Mouse (Mus musculus): Measurements from ENCODE around the gene Zfhx3.

Zfhx3 gene

DNA sequence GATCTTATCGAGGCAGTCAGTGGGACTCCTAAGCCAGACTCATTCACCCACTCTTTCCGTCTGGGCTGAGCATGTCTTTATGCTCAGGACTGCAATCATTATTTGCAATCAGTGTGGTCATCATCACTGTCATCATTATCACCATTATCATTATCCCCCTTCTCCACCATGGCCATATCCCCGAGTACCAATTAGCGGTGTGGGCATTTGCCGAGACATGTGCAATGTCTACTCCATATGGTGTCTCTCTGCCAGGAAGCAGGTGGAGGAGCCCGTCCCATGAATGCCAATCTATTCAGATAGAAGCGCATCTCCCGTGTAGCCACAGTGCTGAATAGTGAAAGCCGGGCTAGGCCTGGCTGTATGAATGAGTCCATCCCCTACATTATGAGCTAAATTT lies 747.2 kb downstream of the Zfhx3 start:
- no peak for DNase-seq

DNA sequence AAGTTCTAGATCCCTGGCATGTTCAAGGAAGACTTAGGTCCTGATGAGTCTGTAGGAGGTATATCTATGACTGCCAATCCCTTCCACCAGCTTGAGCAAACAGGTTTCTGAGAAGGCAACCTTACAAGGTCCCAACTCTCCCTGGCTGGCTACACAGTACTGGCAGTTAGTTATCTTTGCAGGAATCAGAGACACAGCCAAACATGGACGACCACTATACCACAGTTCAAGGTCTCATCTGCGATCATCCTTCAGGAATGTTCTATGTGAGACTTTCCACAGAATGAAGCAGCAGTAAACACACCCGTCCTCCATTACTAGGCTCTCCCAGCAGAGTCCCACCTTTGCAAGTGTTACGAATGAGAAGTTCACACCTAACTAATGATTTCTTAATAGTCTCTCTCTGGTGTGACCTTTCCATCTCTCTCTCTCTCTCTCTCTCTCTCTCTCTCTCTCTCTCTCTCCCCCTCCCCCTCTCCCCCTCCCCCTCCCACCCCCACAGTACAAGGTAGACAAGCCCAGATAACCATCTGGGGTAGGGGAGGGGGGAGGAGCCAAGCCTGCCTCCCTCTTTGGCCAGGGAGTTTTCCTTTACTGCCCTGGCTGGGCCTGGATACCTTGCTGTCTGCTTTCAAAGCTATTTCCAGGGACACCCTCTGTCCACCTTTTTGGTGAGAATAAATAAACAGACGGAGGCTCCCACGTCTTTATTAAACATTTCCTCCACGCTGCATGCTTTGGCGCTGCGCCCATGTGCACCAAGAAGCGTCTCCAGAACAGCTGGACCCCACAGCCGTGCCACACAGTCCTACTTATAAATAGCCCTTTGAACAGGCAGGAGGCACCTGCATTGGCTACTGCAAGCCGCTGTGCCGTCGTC lies 748.4 kb downstream of the Zfhx3 start:
- DNase-seq: no peak

DNA sequence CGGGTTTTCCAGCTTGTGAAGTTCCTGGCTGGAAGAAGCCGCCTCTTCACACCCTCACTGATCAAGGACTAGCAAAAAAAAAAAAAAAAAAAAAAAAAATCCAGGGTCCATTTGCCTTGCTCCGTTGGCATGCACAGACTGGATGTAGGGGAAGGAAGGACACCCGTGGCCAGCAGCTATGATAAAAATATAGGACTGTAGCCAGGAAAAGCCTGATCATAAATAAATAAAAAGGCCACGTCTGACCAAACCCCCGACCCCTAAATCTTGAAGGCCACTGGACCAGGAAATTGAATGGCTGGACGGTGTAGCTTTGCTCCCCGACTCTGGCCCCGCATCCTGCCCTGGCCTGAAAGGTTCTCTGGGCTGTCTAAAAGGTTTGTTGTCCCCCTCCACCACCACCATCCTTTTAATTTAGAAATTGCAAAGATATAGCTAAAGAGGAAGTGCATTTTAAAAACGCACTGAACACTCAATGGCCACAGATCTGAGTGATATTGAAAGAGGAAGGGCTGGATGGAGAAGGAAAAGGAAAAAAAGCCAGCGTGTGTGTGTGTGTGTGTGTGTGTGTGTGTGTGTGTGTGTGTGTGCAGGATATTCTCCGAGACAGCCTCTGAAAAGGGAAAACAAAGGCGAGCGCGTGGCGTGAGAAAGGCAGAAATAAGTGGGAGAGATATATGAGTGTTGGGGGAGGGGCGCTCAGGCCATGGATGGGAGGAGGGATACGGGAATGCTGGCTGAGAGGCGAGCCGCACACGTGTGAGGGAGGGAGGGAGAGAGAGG lies 749.2 kb downstream of the Zfhx3 start:
- peak; percentile 56 for DNase-seq

DNA sequence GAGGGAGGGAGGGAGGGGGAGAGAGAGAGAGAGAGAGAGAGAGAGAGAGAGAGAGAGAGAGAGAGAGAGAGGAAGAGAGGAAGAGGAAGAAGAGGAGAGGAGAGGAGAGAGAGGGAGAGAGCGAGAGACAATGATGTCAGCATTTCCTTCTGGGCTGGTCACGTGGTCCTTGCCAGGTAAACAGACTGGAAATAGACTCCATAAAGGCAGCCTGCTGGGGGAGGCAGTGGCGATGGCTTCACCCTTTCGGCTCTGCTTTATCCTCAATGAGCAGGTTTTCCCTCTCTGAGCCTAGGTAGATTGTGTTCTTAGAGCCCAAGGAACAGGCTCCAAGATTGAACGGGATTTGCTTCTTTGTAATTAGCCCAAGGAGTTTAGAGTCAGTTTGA lies 749.8 kb downstream of the Zfhx3 start:
- peak; percentile 42 for DNase-seq

DNA sequence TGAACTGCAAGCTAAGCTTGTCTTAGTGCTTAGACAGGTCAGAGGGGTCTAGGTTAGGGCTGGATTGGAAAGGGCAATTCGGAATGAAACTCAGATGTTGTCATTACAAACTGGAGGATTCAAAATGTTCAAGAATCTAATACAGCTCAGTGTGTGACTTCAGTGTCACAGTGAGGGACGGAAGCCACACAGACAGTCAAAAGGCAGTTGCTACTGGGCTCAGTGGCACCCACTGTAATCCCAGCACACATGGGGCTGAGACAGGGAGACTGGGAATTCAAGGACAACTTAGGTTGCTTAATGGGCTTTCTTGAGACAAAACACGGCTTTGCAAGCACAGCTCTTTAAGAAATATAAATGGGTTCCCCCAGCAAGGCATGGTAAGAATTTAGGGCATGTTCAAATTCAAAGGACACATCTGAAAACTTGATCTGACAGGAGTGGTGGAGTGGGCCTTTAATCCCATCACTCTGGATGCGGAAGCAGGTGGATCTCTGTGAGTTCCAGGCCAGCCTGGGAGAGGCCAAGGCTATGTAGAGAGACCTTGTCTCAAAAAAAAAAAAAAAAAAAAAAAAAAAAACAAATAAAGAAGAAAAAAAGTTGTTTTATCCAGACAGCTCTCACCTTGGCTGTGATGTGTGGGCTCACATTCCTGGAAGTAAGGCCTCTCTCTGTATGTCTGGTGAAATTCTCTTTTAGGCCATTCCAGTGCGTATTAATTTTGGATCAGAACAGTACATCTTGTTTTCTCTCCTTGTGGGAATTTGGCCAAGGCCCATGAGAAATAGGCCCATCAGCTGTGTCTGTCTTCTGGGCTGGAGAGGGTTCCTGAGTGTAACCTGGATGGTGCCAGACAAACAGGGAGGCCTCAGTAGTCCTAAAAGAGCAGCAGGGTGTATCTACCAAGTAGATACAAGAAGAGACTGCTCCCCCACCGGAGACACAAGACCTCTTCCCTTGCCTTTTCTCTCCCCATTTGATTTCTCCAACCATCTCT lies 750.5 kb downstream of the Zfhx3 start:
- DNase-seq: no peak

DNA sequence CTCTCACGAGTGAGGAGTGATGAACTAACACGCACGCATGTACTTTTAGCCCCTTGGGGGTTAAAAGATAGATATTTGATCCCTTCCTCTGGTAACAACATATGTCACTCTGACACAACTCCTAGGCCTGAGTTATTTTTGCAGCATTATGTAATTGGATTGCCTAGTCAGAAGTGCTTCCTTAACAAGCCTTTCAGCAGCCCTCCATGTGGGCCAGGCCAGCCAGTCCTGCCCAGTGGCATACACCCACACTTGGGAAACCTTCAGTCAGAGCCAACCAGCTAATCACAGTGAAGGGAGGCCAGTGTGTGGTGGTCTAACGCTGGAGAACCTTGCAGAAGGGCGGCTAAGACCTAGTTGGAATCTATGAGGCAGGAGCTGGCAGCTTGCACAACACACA lies 751.4 kb downstream of the Zfhx3 start:
- no peak for DNase-seq

DNA sequence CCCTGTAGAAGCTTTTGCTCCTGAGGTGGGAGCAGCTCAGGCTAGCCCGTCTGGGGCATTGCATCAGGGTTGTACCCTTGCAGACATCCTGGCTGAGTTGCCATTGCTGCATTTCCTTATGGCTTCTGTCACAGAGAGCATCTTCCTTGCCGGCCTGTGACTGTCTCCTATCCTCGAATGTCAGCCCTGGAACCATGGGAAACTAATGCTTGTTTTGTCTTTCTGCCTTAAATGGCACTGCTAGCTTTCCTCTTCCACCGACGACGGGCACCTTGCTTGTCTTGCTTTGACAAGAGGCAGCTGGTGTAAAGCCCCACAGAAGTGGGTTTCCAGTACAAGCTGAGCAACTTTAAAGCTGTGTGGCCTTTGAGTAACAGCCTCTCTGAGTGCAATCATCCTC lies 752.1 kb downstream of the Zfhx3 start:
- no peak for DNase-seq

DNA sequence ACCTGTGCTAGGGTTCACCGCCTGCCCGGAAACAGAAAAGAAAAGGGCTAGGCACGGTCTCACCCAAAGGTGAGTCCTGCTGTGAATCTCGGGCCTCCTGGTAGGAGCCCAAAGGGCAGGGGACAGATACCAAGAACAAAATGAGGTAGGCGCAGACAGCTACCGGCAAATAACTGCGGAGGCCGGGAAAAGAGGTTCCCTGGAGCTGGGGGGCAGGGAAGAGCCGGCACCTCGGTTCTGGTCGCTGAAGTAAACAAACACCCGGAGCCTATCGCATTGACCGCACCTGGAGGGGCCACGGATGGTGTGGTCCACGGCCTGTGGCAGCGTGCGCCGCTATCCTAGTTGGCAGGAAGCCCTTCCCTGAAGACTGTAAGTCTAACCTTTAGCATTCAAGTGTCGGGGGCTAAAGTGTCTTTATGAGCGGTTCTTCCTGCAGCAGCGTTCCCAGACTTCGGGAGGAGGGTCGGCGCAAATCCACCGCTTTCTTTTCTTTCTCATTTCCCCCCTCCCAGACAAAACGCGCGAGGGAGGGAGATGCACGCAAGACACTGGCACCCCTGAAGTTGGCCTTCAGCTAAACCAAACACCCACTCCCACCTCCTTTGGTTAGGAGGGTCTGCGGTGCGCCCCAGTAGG lies 752.9 kb downstream of the Zfhx3 start:
- DNase-seq: no peak

DNA sequence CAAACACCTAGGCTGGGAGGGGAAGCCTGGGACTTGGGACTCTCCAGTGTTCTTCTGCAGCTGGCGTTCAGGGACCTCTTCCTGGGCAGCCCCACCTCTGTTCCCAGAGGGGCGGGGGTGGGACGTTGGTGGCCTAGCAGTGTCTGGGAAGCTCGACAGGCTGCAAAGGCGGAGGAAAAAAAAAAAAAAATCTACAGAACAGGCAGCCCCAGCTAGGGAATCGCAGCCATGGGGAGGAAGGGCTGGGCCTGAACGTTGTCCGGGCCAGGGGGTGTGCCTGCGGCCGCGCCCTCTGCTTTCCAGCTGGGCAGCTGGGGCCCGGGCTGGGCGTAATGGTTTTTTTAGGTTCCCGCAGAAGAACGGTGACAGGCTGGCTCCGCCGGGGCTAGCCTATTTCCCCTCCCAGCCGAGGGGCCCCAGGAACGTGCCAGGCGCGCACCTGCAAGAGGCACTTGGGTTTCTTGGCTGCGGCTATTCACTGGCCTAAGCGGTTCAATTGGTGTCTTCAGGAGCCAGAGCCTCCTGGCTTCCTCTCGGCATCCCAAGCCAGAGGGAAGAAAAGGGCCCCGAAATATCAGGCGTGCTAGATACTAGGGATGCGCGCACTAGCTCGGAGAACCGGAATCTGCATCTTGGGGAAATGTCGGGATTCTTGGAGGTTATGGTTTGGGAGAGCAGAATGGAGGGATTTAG lies 753.6 kb downstream of the Zfhx3 start:
- no peak for DNase-seq

DNA sequence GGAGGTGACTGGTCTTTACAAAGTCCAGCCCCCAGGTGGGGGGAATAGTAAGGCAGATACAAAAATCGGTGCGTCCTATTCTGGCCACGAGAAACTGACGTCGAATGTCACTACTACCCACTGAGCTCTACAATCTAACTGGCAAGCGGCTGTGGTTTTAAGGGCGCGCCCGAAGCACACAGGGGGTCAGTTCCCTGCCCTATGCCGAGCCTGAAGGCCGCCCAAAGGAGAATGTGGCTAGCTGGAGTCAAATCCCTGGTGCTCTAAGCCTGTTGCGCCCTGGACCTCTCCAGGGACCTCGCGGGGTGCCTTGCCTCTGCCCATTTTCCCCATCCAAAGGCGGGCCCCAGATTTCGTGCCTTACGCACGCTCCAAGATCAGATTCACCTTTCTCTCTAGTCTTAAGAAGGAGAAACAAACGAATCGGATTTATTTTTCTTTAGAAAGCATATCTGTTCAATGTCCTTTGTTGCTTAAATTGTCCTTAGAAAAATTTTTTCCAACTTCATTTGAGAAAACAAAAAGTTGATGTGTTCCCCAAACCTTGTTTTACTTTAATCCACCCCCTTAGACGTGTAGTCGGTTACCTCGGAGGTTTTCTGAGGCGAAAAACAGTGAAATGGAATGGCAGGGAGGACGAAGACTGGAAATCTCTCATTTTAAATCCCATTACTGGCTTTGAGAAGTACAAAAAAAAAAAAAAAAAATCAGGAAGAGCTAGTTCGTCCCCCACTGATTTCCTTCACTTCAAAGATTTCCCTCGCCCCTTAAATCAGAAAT lies 754.4 kb downstream of the Zfhx3 start:
- no peak for DNase-seq

DNA sequence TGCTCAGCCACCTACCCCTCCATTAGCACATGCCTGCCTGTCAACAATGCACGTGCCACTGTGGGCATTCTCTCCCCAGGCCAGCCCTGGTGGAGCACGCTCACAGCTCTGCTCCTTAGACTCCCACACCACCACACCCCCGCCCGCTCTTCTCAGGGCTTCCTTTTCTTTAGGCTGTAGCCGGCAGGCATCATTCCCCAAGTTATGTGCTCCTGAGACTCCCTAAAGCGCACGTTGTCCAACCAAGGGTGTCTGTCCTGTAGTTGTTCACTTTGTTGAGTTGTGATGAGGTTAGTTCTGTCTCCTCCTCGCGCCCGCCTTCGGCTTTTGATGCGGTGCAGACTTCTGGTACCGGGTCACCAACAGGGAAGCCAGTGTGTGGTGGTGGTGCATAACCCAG lies 755.1 kb downstream of the Zfhx3 start:
- DNase-seq: no peak

DNA sequence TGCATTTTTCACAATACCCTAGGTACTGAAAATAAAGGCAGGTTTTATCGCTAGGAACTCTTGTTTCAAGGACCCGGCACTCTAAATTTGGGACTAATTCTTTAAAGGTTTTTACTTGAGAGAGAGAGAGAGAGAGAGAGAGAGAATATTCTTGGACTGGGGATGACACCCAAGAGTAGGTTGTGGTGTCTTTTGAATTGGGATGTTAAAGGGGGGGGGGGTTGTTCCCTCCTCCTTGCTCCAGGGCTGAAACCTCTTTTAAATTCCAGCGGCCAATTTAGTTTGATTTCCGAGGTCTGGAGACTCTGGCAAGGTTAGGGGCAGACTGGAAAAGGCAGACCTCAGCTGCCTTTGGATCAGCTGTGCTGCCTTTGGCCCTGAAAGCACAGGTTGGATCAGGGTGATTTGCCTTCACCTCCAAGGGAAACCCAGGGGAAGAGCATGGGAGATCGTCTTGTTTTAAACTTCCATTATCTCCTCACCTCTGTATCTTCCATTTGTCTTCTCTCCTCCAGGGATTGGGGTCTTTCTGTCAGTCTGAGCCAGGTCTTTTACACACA lies 755.7 kb downstream of the Zfhx3 start:
- no peak for DNase-seq

DNA sequence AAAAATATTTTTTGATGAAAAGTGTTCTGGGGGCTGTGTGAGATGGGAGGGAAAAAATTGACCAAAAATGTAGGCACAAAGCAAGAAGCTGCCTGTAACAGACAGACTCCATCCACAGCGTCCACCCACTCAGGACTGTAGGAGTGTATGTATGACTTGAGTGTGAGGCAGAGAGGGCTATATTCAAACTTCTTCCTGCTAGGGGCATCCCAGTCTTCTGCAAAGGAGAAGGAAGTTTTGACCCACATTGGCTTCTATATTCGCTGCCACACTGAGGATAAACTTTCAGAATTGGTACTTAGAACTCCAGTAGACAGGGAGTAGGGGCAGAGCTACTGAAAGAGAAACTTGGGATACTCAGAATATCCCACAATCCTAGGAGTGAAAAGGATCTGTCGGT lies 756.6 kb downstream of the Zfhx3 start:
- DNase-seq: no peak

DNA sequence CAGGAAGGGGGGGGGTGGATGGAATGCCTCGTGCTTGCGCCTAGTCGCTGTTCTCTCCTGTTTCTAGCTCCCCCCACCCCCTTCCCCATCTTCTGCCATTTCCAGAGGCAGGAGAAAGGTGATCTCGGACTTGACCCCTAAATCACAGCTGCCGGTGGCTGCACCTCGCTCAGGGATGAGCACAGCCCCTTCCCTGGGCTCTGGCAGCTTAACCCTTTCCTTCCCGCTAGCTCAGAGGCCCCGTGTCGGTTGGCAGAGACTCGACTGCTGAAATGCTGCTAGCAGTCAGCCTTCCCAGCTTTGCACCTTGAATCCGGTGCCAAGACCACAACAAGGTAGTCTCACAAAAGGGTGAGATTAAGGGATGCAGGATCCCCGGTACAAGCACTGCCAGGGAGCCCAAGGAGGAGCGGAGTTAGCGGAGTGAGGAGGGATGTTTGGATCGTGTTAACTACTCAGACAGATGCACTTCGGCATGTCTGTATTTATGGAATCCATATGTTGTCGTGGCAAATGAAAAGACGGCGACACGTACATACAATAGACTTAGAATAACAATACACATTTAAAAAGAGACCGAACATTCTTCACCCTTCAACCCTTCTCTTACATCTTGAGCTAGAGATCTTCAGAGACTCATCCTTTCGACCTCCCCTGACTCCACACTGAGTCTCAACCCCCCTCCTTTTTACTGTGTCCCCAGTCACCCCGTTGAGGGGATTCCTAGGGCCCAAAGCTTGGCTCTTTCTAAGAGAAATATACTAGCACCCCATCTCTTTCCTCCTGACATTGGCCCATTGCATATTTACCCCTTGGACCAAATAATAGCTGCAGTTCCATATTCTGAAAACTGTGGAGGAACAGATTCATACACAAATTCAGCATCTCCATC lies 757.3 kb downstream of the Zfhx3 start:
- DNase-seq: no peak

DNA sequence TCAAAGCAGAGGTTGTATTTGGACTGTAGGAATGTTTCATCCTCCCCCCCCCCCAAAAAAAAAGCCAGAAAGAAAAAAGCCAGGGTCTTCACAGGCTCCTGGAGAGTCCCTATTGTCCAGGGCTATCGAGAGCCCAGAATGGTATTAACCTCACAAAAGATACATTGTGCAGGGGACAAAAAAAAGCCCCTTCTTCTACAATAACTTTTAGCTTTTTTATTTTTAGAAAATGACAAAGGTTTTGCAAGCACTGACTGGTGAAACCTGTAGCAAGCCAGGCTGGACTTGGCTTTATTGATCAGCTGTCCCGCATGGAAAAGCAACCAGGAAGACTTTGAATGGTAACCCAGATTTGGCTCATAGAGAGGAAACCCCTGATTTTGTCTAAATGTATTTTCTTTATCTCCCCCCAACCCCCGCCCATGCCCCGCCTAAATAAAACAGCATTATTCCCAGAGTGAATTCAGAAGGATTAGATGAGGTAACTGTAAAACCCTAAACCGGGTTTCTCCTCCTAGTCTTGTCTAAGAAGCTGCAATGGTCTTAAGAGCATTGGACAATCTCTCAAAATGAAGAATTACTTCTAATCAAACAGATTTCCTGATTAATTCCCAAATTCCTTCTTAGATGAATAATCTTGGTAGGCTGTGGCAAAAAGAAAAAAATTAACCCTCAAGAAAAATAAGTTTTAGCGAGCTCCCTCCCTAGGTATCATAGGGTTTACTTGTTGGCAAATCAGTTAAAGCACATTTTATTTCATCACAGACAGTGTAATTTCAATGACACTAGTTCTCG lies 759.1 kb downstream of the Zfhx3 start:
- DNase-seq: no peak

DNA sequence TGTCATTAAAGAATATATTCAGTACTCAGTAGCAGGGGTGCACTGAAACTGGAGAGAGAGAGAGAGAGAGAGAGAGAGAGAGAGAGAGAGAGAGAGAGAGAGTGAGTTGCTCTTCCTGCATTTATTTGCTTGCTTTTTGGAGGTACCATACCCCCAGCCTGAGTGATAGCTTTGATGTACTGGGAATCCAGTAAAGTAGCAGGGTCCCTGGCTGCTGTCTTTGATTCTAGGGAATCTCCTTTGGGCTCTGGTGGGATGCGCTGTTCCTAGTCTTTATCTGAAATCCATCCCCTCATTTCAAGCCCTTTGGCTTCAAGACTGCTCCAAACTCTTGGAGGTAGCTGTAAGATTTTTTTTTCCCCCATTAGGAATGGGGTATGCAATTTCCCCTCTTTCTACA lies 759.8 kb downstream of the Zfhx3 start:
- DNase-seq: no peak

DNA sequence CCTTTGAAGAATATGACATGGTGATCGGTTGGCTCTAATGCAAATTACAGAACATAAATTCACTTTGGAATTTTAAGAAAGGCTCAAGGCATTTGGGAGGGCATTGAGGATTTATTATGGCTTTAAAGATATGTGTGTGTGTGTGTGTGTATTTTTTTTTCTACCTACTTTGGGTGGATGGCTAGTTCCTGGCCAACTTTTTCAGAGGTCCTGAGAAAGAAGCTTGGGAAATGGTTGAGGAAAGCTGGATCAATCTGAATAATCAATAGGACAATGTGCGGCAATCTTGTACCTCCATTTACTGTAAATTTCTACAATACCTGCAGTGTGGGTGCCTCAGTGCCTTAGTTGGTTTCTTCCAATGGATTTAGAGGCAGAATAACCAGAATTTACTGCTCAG lies 763.3 kb downstream of the Zfhx3 start:
- no peak for DNase-seq

DNA sequence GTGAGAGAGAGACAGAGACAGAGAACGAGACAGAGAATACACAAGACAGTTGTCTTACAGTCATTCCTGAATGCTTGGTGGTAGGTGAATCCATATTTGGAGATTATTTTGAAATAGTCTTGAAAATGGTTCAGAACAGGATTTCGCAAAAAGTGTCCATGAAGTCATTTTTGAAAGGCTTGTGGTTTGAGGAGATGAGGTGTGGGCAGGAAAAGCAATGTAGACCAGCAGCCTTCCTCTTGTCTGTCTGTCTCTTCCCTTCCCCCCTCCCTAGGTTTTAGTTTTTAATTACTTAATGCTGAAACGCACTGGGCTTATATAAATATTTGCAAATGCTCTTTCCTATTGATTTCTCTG lies 764.0 kb downstream of the Zfhx3 start:
- DNase-seq: no peak
